Mouse (Mus musculus): ENCODE results near the gene Cxcr5. TPM values are rescaled to one million over a fixed set of nuclear protein-coding genes. Genes with fewer than 3 reads are reported as not detected.
"Not testable (repeated sequence)": the region's sequence is repeated elsewhere in the genome, so short reads cannot be mapped to it uniquely, and the experiment has no call there.

The Cxcr5 gene
- total and polyA plus RNA-seq, 2 experiments from 2014 or later, result not detected

GRCm38 (mm10) chr9:44586640-44587261 is 25.1 kb upstream of the Cxcr5 start:
- Histone ChIP-seq H3K9me3 (ENCODE audit: low read length) (no peaks in the 10 kb centered on the region), H3K27ac (ENCODE audit: low read depth, low read length) (no peak overlapping the region), H3K36me3 (ENCODE audit: insufficient read depth, low read length) (no peaks in the 10 kb centered on the region), H3K4me3 (ENCODE audit: low read depth, low read length) (no peak overlapping the region), H3K4me2 (ENCODE audit: low read depth, low read length, poor library complexity, severe bottlenecking) (no peak overlapping the region), H3K4me1 (ENCODE audit: insufficient read depth, low read length) (no peaks in the 10 kb centered on the region), H3K27me3 (ENCODE audit: insufficient read depth, low read length) (no peaks in the 10 kb centered on the region), H3K9ac (replicated peaks; ENCODE audit: low read length, poor library complexity, severe bottlenecking) (0 out of 2 replicates have a peak overlapping the region, but pooled peaks have one; percentile 13)
- WGBS, result 74% methylated on average over 8 of the region's 8 CpGs
- DNase-seq (ENCODE audit: low spot score) (no peak), ATAC-seq (ENCODE audit: low FRiP score) (no peak)
- no peak for TF ChIP-seq CTCF (IDR thresholded peaks at IDR 0.05)

GRCm38 (mm10) chr9:44582390-44582789 is 20.7 kb upstream of the Cxcr5 start:
- no peaks in the 10 kb centered on the region for H3K27me3 ChIP-seq (ENCODE audit: insufficient read depth, low read length)
- H3K4me1 ChIP-seq (ENCODE audit: insufficient read depth, low read length), result no peaks in the 10 kb centered on the region
- no peaks in the 10 kb centered on the region for H3K9me3 ChIP-seq (ENCODE audit: low read length)
- H3K27ac ChIP-seq (ENCODE audit: low read depth, low read length), result no peak overlapping the region
- H3K36me3 ChIP-seq (ENCODE audit: insufficient read depth, low read length), result no peaks in the 10 kb centered on the region
- no peak overlapping the region for H3K4me3 ChIP-seq (ENCODE audit: low read depth, low read length)
- no peak for TF ChIP-seq CTCF (IDR thresholded peaks at IDR 0.05)
- 92% methylated on average over 16 of the region's 16 CpGs for WGBS
- ATAC-seq (ENCODE audit: low FRiP score) (no peak), DNase-seq (ENCODE audit: low spot score) (no peak)
- H3K9ac ChIP-seq (replicated peaks; ENCODE audit: low read length, poor library complexity, severe bottlenecking), result no peak overlapping the region
- H3K4me2 ChIP-seq (ENCODE audit: low read depth, low read length, poor library complexity, severe bottlenecking), result no peak overlapping the region

- Histone ChIP-seq H3K27ac (ENCODE audit: low read depth, low read length) (no peak overlapping the region), H3K27me3 (ENCODE audit: insufficient read depth, low read length) (no peaks in the 10 kb centered on the region), H3K9ac (replicated peaks; ENCODE audit: low read length, poor library complexity, severe bottlenecking) (no peak overlapping the region), H3K9me3 (ENCODE audit: low read length) (no peaks in the 10 kb centered on the region), H3K36me3 (ENCODE audit: insufficient read depth, low read length) (no peaks in the 10 kb centered on the region), H3K4me2 (ENCODE audit: low read depth, low read length, poor library complexity, severe bottlenecking) (no peak overlapping the region), H3K4me3 (ENCODE audit: low read depth, low read length) (no peak overlapping the region), H3K4me1 (ENCODE audit: insufficient read depth, low read length) (no peaks in the 10 kb centered on the region)
- TF ChIP-seq CTCF (IDR thresholded peaks at IDR 0.05), result no peak
- 67% methylated on average over 3 of the region's 3 CpGs for WGBS
- ATAC-seq (ENCODE audit: low FRiP score) (no peak), DNase-seq (ENCODE audit: low spot score) (no peak)
Observed at GRCm38 (mm10) chr9:44581423-44581822, 19.7 kb upstream of the Cxcr5 start.

- no peaks in the 10 kb centered on the region for H3K9me3 ChIP-seq (ENCODE audit: low read length)
- no peak overlapping the region for H3K4me2 ChIP-seq (ENCODE audit: low read depth, low read length, poor library complexity, severe bottlenecking)
- no peak for TF ChIP-seq CTCF (IDR thresholded peaks at IDR 0.05)
- WGBS, result 88% methylated on average over 5 of the region's 5 CpGs
- no peak overlapping the region for H3K9ac ChIP-seq (replicated peaks; ENCODE audit: low read length, poor library complexity, severe bottlenecking)
- DNase-seq (ENCODE audit: low spot score), result no peak
- H3K36me3 ChIP-seq (ENCODE audit: insufficient read depth, low read length), result no peaks in the 10 kb centered on the region
- H3K4me1 ChIP-seq (ENCODE audit: insufficient read depth, low read length), result no peaks in the 10 kb centered on the region
- no peak for ATAC-seq (ENCODE audit: low FRiP score)
- no peak overlapping the region for H3K27ac ChIP-seq (ENCODE audit: low read depth, low read length)
- H3K27me3 ChIP-seq (ENCODE audit: insufficient read depth, low read length), result no peaks in the 10 kb centered on the region
- no peak overlapping the region for H3K4me3 ChIP-seq (ENCODE audit: low read depth, low read length)
Observed at GRCm38 (mm10) chr9:44580085-44580484, 18.4 kb upstream of the Cxcr5 start.

- Histone ChIP-seq H3K4me1 (ENCODE audit: insufficient read depth, low read length) (no peaks in the 10 kb centered on the region), H3K4me2 (ENCODE audit: low read depth, low read length, poor library complexity, severe bottlenecking) (no peak overlapping the region), H3K4me3 (ENCODE audit: low read depth, low read length) (no peak overlapping the region), H3K9ac (replicated peaks; ENCODE audit: low read length, poor library complexity, severe bottlenecking) (no peak overlapping the region), H3K27ac (ENCODE audit: low read depth, low read length) (no peak overlapping the region), H3K36me3 (ENCODE audit: insufficient read depth, low read length) (no peaks in the 10 kb centered on the region), H3K9me3 (ENCODE audit: low read length) (no peaks in the 10 kb centered on the region), H3K27me3 (ENCODE audit: insufficient read depth, low read length) (no peaks in the 10 kb centered on the region)
- DNase-seq (ENCODE audit: low spot score) (no peak), ATAC-seq (ENCODE audit: low FRiP score) (no peak)
- no peak for TF ChIP-seq CTCF (IDR thresholded peaks at IDR 0.05)
- WGBS, result 58% methylated on average over 6 of the region's 6 CpGs
Observed at GRCm38 (mm10) chr9:44579392-44579791, 17.7 kb upstream of the Cxcr5 start.

- not testable (repeated sequence) for H3K4me3 ChIP-seq (ENCODE audit: low read depth, low read length); H3K9ac ChIP-seq (replicated peaks; ENCODE audit: low read length, poor library complexity, severe bottlenecking)
- WGBS, result 92% methylated on average over 7 of the region's 7 CpGs
Observed at GRCm38 (mm10) chr9:44576046-44576445, 14.4 kb upstream of the Cxcr5 start.

More at GRCm38 (mm10) chr9:44576046-44576445, 14.4 kb upstream of the Cxcr5 start:
- H3K4me1 ChIP-seq (ENCODE audit: insufficient read depth, low read length); H3K9me3 ChIP-seq (ENCODE audit: low read length); H3K36me3 ChIP-seq (ENCODE audit: insufficient read depth, low read length); H3K27ac ChIP-seq (ENCODE audit: low read depth, low read length); H3K4me2 ChIP-seq (ENCODE audit: low read depth, low read length, poor library complexity, severe bottlenecking); H3K27me3 ChIP-seq (ENCODE audit: insufficient read depth, low read length); DNase-seq (ENCODE audit: low spot score); ATAC-seq (ENCODE audit: low FRiP score): not testable (repeated sequence)
